Mouse (Mus musculus) kidney, adult 11 months (tissue): ENCODE measurements around the gene Bnc2.

ENCODE experiments used
- DNase-seq: peaks from one replicate; pipeline ENCODE4 v3.0.0; 2022

Bnc2 gene

DNA sequence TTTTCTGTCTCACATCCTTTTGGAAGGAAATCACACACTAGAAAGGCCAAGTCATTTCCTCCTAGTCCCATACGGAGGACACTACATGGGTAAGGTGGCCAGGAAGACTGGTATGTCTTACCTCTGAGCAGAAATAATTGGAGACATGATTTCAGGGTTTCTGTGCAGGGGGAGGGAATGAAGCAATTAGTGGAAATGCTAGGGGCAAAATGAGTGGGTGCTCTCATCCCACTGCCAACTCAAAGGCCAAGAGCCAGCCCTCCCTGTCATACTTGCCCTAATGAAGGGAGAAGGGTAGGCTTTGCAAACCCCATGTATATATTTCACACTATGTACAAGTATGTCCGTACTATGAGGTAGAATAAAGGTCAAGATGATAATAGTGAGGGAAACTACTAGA lies 263.6 kb downstream of the Bnc2 start:
- DNase-seq = no peak

- DNase-seq = peak; percentile 75
Measured at GRCm38 (mm10) chr4:84407328-84408028, 267.6 kb downstream of the Bnc2 start.

DNA sequence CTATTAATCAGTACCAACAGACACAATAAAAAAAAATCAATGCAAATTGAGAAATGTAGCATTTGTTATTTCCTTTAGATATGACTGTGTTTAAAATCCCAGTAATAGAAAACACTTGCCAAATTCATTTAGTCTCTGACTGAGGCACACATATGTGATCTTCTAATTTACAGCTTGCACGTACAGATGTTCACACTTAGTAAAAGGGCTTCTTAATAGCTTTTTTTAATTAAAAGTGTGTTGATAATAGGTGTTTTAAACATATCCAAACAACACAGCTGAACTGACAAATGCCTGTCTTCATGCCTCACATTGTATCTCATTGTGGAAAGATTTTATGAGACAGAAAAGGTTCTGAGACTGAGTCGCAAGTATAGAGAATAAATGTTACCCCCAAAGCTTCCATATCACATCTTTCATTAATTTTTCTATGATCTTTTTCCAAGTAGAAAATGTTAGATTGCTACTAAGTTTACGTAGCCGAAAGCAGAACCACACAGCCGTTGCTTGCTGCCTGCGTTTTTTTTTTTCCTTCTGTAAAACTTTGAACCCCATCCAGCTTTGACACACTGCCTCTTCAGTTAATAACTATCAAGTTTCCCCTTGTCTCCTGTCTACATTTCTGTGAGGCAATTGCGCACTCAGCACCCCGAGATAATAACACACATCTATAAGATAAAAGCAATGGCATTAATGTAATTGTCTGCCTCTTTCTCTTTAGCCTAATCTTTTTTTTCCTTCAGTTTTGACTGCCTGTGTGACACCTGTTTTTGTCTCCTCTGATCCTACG lies 271.5 kb downstream of the Bnc2 start:
- peak; percentile 7 for DNase-seq

DNA sequence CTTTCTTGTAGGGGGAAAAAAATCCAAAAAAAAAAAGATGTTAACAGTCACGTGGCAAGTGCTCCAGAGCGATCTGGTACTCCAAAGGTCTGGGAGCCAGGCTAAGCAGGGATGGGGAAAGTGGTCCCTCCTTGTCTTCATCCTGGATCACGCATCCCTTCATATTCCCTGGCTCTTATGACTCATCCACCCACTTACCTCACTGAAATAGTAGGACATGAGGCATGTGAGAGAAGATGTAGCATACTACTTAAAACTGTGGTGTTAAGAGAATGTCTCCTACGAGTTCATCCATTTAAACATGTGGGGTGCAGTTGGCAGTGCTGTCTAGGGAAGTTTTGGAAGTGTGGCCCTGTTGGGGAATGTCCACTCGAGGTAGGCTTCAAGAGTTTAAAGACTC lies 286.1 kb downstream of the Bnc2 start:
- no peak for DNase-seq

- no peak for DNase-seq
Measured at GRCm38 (mm10) chr4:84385156-84385555, 289.9 kb downstream of the Bnc2 start.

- no peak for DNase-seq
Measured at GRCm38 (mm10) chr4:84379289-84379688, 295.8 kb downstream of the Bnc2 start.

GRCm38 (mm10) chr4:84377513-84377912 lies 297.6 kb downstream of the Bnc2 start:
- no peak for DNase-seq

DNA sequence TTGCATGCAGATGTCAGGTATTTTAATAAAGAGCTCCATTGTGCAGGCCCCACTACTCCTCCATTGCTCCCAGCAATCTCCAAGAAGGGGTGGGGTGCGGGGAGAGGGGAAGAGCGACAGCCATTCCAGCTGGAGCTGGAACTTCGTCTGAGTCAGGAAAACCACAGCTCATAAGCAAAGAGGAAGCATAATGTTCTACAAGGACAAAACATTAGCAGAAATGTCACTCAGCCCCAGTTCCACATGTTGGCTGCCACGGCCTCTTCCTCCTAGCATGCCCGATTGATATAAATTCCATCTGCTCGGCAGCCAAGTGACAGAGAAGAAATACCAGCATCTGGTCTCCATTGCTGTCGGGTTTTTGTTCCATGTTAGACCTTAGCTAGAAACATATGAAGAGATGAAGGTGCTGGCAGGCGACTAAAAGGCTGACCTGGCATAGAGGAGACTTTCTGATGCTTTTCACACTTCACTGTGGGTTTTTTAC lies 312.7 kb downstream of the Bnc2 start:
- DNase-seq = no peak

DNA sequence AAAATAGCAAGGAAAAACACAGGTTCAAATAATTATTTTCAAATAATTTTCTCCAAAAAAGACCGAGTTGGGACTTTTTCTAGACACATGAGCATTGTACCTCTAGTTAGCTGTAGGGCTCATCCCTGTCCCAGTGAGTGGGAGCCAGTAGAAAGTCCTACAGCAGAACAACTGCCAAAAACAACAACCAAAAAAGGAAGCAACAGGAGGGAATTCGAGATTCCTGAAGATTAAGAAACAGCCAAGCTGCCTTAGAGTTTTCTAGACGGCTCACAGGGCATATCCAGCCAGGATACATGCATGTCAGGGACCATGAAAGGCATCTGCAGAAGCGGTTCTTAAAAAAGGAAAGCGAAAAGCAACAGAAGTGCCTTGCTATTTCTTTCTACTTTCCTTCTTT lies 313.9 kb downstream of the Bnc2 start:
- no peak for DNase-seq

GRCm38 (mm10) chr4:84359996-84360395 lies 315.1 kb downstream of the Bnc2 start:
- DNase-seq = no peak

DNA sequence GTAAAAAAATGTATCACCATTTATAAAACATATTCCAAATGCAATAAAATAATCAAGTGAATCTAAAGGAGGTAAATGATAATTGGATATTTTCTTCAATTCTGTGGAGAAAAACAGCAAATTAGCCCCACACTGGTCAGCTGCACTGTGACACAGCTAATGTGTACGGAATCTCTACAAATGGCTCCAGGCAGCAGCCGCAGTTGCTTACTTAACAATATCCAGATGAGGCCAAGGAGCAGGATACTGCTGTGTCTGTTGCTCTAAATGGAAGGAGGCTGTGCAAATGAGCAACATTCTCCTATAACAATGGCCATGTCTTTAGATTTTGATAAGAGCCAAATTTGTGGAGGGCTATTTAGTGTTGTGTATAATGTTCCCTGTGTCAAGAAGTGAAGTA lies 316.9 kb downstream of the Bnc2 start:
- DNase-seq = no peak

DNA sequence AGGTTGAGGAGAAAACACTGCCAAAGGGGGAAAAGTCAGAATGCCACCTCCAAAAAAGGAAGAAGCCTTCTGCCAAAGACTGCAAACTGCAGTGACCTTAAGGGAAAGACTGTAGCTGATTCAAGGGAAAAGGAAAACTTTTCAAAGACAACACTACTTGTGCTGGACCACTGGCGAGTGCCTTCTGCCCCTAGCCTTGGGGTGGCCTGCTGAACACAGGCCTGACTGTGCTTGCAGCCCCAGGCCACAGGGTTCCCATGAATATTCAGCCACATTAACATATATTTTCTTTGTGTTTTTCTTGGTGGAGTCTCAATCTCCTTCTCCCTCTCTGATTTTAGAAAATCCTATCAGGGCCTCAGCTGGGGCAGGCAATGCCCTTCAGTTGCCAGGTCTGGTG lies 317.7 kb downstream of the Bnc2 start:
- no peak for DNase-seq

DNA sequence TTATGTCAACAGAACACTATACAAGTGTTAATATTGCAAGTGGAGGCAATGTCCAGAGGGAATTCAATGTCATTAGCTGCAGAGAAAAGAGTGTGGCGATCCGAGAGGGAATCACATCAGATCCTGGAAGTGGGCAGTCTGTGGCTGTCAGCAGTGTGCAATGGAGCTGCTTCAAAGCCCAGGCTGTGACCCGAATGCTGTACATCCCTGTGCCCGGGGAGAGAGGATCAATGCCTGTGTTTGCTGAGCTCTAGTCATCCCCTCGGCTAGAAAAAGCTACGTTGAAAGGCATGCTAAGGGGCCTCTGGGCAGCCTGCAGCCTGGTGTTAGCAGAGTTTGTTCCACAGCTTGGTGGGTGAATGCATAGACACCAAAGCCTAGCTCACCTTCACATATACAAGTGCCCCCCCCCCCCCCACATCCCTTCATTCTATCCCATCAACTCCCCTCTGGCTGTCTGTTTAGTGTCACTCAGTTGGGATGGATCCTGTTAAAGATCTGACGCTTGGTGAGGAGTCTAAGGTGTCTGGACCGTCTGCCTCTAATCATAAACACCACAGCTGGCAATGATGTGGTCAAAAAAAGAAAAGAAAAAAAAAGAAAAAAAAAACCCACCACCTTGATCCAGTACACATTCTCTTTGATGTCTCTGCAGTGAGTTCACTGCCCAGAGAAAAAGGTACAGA lies 318.5 kb downstream of the Bnc2 start:
- no peak for DNase-seq

DNA sequence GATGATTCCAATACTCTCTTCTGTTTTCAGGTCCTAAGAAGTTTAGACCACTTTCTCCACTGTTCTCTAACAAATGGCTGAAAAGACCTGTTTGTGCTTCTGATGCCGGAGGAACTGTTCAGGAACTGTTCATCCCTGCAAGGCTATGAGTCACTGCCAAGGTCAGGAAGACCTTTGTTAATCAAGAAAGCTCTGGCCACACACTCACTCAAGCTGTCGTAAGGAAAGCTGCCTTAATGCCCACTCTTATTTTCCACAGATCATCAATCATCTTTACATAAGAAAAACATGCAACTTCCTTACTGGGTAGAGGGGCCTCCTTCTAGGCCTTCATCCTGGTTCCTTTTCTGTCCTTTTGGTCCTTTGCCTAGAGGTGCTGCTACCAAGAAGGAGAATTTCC lies 322.4 kb downstream of the Bnc2 start:
- no peak for DNase-seq

- DNase-seq = no peak
Measured at GRCm38 (mm10) chr4:84349536-84349935, 325.5 kb downstream of the Bnc2 start.

DNA sequence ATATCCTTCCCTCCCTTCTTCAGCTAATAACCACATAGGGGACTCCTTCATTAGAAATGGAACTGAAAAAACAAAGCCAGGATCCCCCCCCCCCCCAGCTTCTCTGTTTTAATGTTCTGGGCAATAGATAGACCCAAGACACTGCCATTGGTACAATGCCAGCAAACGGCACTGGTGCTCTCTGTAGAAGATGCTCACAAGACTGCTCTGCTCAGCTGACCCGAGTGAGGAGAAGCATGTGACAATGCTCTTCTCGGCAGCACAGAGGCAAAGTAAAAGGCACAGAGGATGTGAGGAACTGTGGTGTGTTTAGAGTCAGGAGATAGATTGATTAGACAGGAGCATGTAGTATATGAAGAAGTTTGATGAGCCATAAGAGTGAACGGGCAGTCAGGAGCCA lies 335.9 kb downstream of the Bnc2 start:
- DNase-seq = no peak

GRCm38 (mm10) chr4:84331995-84332394 lies 343.1 kb downstream of the Bnc2 start:
- no peak for DNase-seq

DNA sequence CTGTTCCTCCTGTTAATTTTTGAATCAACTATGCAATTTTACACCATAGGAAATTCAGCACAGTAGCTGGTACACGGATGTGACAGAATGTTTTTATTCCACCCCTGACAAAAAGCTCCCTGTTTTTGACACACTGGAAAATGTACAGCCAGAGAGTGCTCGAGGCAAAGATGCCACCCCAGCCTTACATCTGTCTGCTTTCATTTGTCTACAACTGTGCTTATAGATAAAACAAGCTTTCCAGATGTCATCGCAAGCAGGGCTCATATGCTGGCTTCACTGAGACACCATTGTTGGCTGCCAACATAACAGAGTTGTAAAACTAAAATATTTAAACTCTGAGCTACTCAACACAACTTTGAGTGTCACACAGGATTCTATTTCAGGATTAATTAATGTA lies 343.6 kb downstream of the Bnc2 start:
- no peak for DNase-seq

DNA sequence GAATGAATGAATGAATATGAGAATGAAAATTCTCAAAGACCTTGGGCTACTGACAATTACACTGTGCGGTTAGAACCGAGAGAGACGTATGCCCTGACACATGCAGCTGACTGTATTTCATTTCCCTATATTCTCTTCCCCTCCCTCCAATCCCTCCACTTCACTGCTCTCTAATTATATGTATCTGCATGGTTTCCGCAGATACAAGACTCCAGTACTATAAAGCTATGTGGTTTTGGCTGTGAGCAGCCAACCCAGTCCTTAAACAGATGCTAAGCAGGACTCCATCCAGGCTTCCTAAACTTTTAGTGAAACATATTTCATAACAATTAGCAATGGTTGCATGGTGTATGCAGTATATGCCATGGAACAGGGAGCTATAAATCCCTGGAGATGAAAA lies 344.6 kb downstream of the Bnc2 start:
- no peak for DNase-seq

DNA sequence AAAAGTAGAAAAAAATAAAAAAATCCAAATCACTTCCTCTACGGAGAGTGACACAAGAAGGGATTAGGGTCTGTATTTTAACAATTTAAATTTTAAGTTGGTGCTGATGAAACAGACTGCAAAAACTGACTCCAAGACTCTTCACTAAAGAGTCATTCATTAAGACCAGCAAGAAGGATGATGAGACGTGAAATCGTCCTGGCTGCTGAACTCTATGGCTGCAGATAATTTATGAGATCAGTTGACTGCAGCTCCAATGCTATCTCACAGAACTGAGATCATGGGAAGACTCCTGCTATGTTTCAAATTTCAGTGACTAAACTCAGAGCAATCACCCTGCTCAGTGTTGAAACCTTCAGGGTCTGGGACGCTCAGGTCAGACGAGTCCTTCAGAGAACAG lies 345.4 kb downstream of the Bnc2 start:
- DNase-seq = no peak

DNA sequence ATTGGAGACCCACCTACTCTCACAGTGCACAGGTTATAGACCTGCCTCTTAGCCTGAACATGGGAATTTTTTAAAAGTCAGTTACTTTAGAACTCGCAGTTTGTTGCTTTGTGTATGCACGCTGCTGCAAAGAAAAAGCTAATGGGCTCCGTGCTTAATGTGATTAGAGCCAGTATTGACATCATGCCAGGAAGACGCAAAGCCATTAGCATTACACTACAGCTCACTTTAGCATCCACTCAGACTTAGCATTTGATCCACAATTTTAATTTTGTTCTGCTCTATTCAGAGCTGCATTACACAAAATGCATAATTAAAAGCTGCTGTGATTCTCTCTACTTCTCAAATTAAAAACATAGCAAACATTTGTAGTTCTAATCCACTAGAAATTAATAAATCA lies 350.7 kb downstream of the Bnc2 start:
- DNase-seq = no peak

GRCm38 (mm10) chr4:84321598-84321997 lies 353.5 kb downstream of the Bnc2 start:
- no peak for DNase-seq

- no peak for DNase-seq
Measured at GRCm38 (mm10) chr4:84317421-84317820, 357.7 kb downstream of the Bnc2 start.

- no peak for DNase-seq
Measured at GRCm38 (mm10) chr4:84311371-84311770, 363.7 kb downstream of the Bnc2 start.
